Mouse (Mus musculus): ENCODE results near the gene Themis3. TPM values are rescaled to one million over a fixed set of nuclear protein-coding genes. Genes with fewer than 3 reads are reported as not detected.
"Not testable (repeated sequence)": the region's sequence is repeated elsewhere in the genome, so short reads cannot be mapped to it uniquely, and the experiment has no call there.

Themis3 gene
- polyA plus RNA-seq, 1 experiment from 2014 or later: not detected

DNA sequence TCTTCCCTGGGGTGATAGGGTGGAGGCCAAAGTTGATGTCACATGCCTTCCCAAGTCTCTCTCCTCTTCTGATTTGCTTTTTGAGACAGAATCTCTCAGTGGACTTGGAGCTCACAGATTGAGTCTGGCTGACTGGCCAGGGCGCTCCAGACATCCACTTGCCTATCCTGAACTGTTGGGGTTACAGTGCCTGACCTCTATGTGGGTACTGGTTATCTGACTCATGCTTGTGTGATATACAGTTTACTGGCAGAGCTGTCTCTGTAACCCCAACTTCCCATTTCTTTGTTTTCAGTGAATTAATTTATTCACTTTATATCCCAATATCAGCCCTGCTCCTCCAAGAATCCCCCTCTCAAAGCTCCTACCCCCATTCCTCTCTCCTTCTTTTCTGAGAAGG lies 62.1 kb downstream of the Themis3 start:
- 88% methylated on average over 1 of the region's 1 CpGs for WGBS
- DNase-seq (ENCODE audit: low spot score): no peak
- H3K4me3 ChIP-seq: no peak overlapping the region

DNA sequence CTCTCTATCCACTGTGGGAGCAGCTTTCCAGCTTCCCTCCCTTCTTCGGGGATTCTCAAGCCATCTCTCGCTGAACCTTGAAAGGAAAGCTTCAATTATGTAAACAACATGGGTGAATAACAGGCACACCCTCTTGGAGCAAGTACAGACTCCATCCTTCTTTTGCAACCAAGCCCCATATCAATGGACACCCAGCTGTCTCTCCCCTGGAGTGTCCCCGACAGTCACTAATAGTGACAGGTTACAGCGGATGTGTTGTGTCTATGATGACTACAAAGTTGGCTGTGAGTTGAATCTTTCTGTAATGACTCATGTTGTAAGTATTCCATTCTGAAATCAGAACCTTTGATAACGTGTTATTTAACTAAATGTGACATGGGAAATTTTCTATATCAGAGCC lies 71.0 kb downstream of the Themis3 start:
- no peaks in the 10 kb centered on the region for H3K9me3 ChIP-seq
- H3K4me3 ChIP-seq: no peak overlapping the region
- peaks cover 5% of the 10 kb centered on the region for H3K4me1 ChIP-seq
- no peaks in the 10 kb centered on the region for H3K36me3 ChIP-seq
- 76% methylated on average over 5 of the region's 5 CpGs for WGBS
- DNase-seq (ENCODE audit: low spot score): no peak
- H3K27me3 ChIP-seq (ENCODE audit: insufficient read depth, poor library complexity, severe bottlenecking): no peaks in the 10 kb centered on the region
- no peak overlapping the region for H3K27ac ChIP-seq

More for the DNA sequence above, 62.1 kb downstream of the Themis3 start:
- Histone ChIP-seq H3K27ac (no peak overlapping the region), H3K36me3 (no peaks in the 10 kb centered on the region), H3K9me3 (peaks cover 4% of the 10 kb centered on the region; the same call in 1 of the 2 replicates), H3K4me1 (no peaks in the 10 kb centered on the region), H3K27me3 (ENCODE audit: insufficient read depth, poor library complexity, severe bottlenecking) (no peaks in the 10 kb centered on the region)

DNA sequence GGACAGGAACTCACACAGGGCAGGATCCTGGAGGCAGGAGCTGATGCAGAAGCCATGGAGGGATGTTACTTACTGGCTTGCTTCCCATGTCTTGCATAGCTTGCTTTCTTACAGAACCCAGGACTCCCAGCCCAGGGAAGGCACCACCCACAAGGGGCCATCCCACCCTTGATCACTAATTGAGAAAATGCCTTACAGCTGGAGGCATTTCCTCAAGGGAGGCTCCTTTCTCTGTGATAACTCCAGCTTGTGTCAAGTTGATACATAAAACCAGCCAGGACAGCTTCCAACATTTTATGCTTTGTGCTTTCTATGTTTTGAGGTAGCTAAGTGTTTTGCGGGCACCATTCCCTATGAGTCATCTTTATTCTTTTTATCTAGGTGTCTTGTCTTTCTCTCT lies 71.8 kb downstream of the Themis3 start:
- not testable (repeated sequence) for H3K9me3 ChIP-seq, H3K27ac ChIP-seq
- WGBS: 91% methylated on average over 1 of the region's 1 CpGs

DNA sequence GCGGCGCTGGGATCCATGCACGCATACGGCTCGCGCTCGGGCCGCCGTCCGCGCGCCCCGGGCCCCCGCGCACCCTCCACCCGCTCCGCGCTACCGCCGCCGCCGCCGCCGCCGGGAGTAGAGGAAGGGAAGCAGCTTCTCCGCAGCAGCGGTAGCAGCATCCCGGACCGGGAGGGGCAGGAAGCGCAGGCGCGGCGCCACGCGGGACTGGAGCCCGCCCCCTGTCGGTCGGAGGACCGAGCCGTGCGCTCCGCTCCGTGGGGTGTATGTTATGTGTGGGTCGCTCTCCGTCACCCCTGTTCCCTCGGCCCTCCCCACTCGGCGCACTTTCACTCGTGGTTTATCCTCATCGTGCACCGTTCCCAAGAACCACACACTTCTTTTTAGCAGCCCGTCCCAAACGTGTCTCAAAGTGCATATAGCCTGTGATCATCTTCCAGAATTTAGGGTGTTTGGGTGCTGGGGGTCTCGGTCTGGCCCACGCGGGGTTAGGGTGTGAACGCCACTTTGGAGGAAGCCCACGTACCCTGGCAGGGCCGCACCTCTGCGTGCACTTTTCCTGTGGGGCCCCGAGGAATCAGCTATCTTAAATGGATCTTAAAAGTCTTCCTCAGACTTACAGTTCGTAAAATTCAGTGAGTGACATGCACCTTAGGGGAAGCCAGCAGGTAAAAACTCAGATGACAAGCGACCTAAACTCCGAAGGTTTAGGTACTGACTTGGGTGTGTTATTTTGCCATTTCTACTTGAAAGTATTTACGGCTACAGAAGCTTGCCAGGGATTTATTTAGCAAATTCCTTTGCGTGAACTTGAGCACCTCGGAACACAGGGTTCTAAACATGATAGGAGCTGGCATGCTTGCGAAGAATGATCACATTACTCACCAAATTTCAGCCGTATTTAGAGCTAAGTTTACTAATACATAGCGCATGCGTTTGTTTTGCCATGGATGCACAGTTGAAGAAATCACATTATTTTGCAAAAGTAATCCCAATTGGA lies 74.6 kb downstream of the Themis3 start, which contains the start of gene Rab12:
Rab12 (minus strand) TSS at position 176 of the 1,000 bp plus-strand sequence.
- Histone ChIP-seq H3K27me3 (ENCODE audit: insufficient read depth, poor library complexity, severe bottlenecking) (no peaks in the 10 kb centered on the region), H3K36me3 (peaks cover 7% of the 10 kb centered on the region; the same call in 1 of the 2 replicates), H3K4me3 (peak within 1 kb of the TSS; percentile 88), H3K4me1 (peaks cover 9% of the 10 kb centered on the region), H3K27ac (peak within 1 kb of the TSS; percentile 93), H3K9me3 (no peaks in the 10 kb centered on the region)
- DNase-seq (ENCODE audit: low spot score): peak; percentile 93
- 8% methylated on average over 71 of the region's 71 CpGs for WGBS

More for the DNA sequence above, 71.8 kb downstream of the Themis3 start:
- not testable (repeated sequence) for H3K4me1 ChIP-seq; H3K4me3 ChIP-seq; DNase-seq (ENCODE audit: low spot score); H3K27me3 ChIP-seq (ENCODE audit: insufficient read depth, poor library complexity, severe bottlenecking); H3K36me3 ChIP-seq

DNA sequence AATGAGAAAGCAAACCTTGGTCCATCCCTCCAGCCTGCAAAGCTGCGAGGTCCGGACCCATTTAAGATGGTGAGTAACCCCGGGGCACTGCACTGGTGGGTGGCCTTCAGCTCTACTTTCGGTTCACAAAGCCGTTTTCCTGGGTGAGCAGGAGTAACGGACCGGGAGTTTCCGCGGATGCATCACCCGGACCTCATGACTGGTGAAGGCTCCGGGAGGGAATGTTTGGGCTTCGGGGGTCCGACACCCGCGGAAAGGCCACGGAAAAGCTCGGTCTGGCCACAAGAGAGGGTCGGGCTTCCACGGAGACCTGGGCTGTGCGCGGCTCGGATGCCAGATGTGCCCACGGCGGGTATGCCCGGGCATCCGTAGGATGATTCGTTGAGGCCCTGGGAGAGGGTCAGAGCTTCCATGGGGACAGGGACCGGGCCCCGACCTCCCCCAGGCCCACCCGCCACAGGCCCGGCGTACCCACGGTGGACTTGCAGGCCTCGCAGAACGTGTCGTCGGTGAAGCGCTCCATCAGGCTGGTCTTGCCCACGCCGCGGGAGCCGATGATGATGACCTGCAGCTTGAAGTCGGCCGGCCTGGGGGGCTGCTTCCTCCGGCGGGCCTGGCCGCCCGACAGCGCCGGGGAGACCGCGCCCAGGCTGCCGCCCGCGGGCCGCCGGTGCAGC lies 75.4 kb downstream of the Themis3 start:
- Histone ChIP-seq H3K4me3 (peak overlapping the region; percentile 88), H3K9me3 (no peaks in the 10 kb centered on the region), H3K36me3 (peaks cover 7% of the 10 kb centered on the region; the same call in 1 of the 2 replicates), H3K4me1 (peaks cover 9% of the 10 kb centered on the region), H3K27me3 (ENCODE audit: insufficient read depth, poor library complexity, severe bottlenecking) (no peaks in the 10 kb centered on the region), H3K27ac (peak overlapping the region; percentile 93)
- DNase-seq (ENCODE audit: low spot score): peak; percentile 77
- under 1% methylated on average over 57 of the region's 57 CpGs for whole genome bisulfite sequencing

DNA sequence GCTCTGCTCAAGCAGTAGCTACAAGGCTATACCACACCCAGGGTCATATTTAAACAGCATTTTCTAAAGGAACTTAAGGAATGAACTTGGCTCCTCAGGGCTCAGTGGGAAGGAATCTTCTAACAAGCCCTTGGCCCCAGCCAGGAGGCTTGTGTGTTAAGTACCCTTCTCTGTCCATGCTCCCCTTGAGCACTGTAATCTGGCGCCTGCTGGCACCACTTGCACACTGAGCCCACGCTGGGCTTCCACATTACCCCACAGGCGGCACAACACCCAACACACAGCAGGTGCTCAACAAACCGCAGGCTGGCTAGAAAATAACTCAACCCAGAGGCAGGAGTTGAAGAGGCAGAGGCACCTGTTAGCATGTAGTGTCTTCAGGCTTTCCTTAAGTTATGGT lies 77.5 kb downstream of the Themis3 start:
- Histone ChIP-seq H3K4me1 (peaks cover 12% of the 10 kb centered on the region), H3K36me3 (peaks cover 9% of the 10 kb centered on the region; the same call in 1 of the 2 replicates), H3K27me3 (ENCODE audit: insufficient read depth, poor library complexity, severe bottlenecking) (no peaks in the 10 kb centered on the region), H3K27ac (no peak overlapping the region), H3K4me3 (no peak overlapping the region), H3K9me3 (no peaks in the 10 kb centered on the region)
- WGBS: 89% methylated on average over 4 of the region's 4 CpGs
- DNase-seq (ENCODE audit: low spot score): no peak

DNA sequence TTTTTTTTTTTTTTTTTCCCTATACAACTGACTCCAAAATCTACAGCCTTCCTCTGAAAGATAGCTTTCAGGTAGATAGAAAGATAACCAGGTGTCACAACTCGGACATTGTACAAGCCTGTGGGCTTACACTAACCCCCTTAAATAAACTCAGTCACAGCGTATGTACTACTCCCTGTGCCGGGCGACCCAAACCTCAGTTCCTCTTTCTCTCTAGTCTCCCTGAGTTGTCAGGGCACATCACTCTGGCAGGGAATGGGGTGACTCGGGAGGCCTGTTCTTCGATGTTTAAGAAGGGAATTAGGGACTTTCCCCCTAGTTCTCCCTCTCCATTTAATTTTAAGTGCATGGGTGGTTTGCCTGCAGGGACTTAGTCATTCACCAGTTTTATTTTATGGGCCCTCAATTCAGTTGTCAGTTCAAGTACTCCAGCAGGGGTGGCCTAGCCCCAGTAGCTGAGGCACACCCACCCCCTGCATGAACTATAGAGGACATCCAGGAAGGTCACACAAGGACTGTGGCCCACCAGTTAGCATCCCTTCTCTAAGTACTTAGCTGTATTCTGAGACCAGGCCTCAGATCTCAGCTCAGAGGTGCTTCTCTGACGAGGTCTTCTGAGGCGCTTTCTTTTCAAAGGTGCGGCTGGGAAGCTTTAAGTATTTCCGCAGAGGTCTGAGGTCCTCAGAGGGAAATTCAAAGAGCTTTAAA lies 80.0 kb downstream of the Themis3 start:
- H3K27ac ChIP-seq: no peak overlapping the region
- 85% methylated on average over 10 of the region's 10 CpGs for WGBS

DNA sequence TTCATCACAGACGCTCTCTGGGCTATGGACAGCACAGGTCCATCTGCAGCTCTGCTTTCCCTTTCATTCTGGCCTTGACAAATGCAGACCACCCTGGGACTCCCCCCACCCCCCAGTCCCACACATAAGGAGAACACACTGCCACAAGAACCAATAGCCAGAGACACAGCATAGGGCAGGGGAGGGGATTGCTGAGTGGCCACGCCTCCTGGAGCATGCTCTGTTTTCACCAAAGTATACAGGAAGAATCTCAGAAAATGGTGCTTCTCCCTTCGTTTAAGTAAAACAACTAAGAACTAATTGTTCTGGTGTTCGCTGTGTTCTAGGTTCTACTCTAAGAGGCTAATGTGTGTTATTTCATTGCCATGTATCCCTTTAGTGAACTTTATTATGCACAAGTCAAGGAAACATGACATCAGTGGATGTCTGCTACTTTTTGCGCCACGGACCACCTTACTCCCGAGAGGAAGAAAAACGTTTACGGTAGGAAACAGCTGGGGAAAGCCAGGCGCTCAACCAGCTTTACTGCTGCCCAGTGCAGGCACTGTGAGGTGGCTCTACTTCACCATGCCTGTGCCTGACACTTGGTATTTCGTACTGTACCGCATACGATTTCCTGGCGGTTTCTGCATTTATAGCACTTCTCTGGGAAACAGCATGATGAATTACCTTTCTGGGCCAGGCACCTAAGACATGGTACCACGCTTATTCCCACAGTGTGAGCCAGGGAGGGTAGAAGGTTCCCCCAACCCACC lies 82.0 kb downstream of the Themis3 start:
- peaks cover 13% of the 10 kb centered on the region; the same call in 1 of the 2 replicates for H3K36me3 ChIP-seq
- no peak overlapping the region for H3K27ac ChIP-seq
- H3K4me1 ChIP-seq: peaks cover 29% of the 10 kb centered on the region
- H3K4me3 ChIP-seq: no peak overlapping the region
- WGBS: 74% methylated on average over 15 of the region's 15 CpGs
- H3K27me3 ChIP-seq (ENCODE audit: insufficient read depth, poor library complexity, severe bottlenecking): no peaks in the 10 kb centered on the region
- no peaks in the 10 kb centered on the region for H3K9me3 ChIP-seq
- no peak for DNase-seq (ENCODE audit: low spot score)

More for the DNA sequence above, 80.0 kb downstream of the Themis3 start:
- H3K27me3 ChIP-seq (ENCODE audit: insufficient read depth, poor library complexity, severe bottlenecking): no peaks in the 10 kb centered on the region
- H3K9me3 ChIP-seq: no peaks in the 10 kb centered on the region
- no peak overlapping the region for H3K4me3 ChIP-seq
- H3K36me3 ChIP-seq: peaks cover 13% of the 10 kb centered on the region; the same call in 1 of the 2 replicates
- H3K4me1 ChIP-seq: peaks cover 34% of the 10 kb centered on the region
- no peak for DNase-seq (ENCODE audit: low spot score)

DNA sequence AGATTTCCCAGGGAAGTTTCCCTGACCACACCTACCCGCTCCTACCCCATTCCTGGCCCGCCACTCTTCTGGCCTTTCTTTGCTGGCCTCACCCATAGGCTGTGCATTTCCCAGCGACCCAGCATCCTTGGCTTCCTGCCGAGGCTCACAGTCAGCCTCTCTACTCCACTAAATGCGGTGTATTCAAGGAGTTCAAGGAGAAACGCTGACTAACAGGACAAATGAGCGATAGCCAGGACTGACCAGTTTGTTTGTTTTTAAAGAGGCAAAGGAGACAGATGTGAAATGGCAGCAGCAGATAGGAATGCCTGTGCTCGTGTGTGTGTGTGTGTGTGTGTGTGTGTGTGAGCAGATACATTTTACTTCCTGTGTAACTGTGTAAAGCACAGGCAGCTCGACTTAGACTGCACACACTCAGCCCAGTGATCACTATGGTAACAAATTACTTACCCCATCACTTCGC lies 84.2 kb downstream of the Themis3 start:
- Histone ChIP-seq H3K36me3 (peaks cover 13% of the 10 kb centered on the region), H3K4me3 (no peak overlapping the region), H3K27me3 (ENCODE audit: insufficient read depth, poor library complexity, severe bottlenecking) (no peaks in the 10 kb centered on the region), H3K27ac (peak overlapping the region; percentile 52; the same call in 1 of the 2 replicates), H3K9me3 (no peaks in the 10 kb centered on the region), H3K4me1 (peaks cover 29% of the 10 kb centered on the region)
- DNase-seq (ENCODE audit: low spot score): peak; percentile 82
- WGBS: 26% methylated on average over 10 of the region's 10 CpGs

DNA sequence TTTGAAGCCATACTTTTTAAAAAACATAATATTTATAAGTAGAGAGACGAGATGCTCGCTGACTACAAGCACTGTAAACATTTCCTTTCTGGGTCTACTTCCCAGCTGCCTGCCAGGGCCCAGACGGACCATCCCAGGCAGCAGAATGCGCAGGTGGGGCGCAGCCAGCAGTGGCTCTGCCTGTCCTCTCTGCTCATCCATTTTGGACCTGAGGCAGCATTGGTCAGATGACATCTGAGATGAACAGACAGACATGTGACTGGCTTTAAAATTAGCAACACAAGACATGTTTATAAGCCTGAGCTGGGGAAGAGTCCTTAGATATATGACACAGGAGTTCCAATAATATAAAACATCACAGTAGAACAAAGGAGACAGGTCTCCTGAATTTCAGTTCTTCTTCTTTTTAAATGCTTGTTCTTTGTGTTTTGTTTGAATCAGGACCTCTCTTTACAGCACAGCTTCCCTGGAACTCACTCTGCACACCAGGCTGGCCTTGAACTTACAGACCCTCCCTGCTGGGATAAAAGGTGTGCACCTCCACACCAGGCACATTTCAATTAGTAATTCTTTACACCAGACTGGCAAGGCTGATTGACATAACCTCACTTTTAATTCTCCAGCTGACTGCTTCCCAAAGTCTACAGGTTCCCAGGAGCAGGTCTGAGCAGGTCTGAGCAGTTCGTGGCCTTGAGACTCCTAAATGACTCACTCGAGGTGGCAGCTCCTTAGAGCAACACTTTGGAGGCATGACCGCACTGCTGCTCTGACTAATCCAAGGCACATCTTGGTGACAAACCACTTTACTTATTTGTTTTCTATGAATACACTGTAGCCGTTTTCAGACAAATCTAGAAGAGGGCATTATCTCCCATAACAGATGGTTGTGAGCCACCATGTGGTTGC lies 87.1 kb downstream of the Themis3 start:
- H3K9me3 ChIP-seq: no peaks in the 10 kb centered on the region
- H3K27me3 ChIP-seq (ENCODE audit: insufficient read depth, poor library complexity, severe bottlenecking): no peaks in the 10 kb centered on the region
- H3K27ac ChIP-seq: no peak overlapping the region
- H3K4me1 ChIP-seq: peaks cover 32% of the 10 kb centered on the region
- WGBS: 90% methylated on average over 9 of the region's 9 CpGs
- peaks cover 30% of the 10 kb centered on the region for H3K36me3 ChIP-seq
- H3K4me3 ChIP-seq: no peak overlapping the region
- DNase-seq (ENCODE audit: low spot score): no peak

DNA sequence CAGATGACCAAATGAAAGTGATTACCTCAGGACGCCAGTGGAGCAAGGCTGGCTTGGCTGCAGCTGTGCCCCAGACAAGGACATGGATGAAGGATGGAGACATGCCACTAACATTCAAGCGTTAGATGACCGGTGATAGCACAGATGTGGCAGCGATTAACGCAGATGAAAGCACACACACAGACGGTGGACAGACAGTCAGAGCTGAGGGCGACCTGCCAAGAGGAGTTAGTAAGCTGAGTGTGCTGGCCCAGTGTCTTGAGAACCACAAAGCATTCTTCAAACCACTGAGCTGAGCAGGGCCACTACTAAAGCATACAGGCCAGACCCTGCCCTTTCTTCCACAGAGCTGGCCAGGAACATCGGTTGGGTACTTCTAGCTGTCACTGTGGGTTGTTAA lies 89.5 kb downstream of the Themis3 start:
- Histone ChIP-seq H3K36me3 (peaks cover 43% of the 10 kb centered on the region), H3K4me3 (no peak overlapping the region), H3K27me3 (ENCODE audit: insufficient read depth, poor library complexity, severe bottlenecking) (no peaks in the 10 kb centered on the region), H3K4me1 (peaks cover 9% of the 10 kb centered on the region; the same call in 1 of the 2 replicates), H3K9me3 (no peaks in the 10 kb centered on the region), H3K27ac (peak overlapping the region; percentile 11; the same call in 1 of the 2 replicates)
- WGBS: 86% methylated on average over 8 of the region's 8 CpGs
- DNase-seq (ENCODE audit: low spot score): no peak

Measured in heart, embryonic 10.5 days (tissue).